ENCODE assay signal across 11 mouse cellular contexts in the genomic region with DNA sequence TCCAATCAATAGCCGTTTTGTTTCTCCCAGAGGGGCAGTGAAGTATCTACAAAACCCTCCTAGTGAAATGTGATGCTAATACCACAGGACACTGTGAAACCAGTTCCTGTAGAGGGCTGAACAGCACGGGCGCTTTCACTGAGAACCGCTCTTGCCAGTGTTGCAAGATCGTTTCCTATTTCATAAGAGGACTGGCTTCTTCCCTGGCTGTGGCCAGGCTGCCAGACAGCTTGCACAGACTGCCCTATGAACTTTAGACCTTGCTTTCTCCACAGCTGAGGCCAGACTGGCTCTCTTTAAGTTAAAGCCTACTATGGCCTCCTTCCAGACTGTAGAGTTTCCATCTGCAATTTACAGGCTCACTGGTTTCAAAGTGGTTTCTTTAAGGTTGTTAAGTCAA.
DNase-seq lines count a peak whose midpoint lies in the region; ATAC-seq and TF ChIP-seq lines count a peak whose summit lies in the region.
"Had no signal": no experiment of that assay in that cellular context is flagged by ENCODE, and none has a peak within 500 bp of the region (broad histone marks: within the 10 kb centered on the region; RNA-seq: fewer than 3 reads in every experiment).

No protein-coding gene starts in this region.

- intact Hi-C loops in gastrocnemius, adult 2 months (cut with DNase I) = no loop called here
- intact Hi-C loops in left cerebral cortex, postnatal 14 days (cut with DNase I) = no loop called here

- H3K4me1 ChIP-seq in hindbrain, embryonic 13.5 days (replicated peaks) = no peaks in the 10 kb centered on the region
- H3K4me1 ChIP-seq: heart, embryonic 15.5 days had no signal

- H3K9ac ChIP-seq in hindbrain, embryonic 13.5 days = no peak overlapping the region
- H3K9ac ChIP-seq: heart, embryonic 15.5 days had no signal

- H3K9me3 ChIP-seq in hindbrain, embryonic 13.5 days = no peaks in the 10 kb centered on the region
- H3K9me3 ChIP-seq: heart, embryonic 15.5 days; midbrain, embryonic 10.5 days had no signal

- H3K27ac ChIP-seq in gastrocnemius, adult 2 months = no peak overlapping the region
- no peak overlapping the region for H3K27ac ChIP-seq in hindbrain, embryonic 13.5 days
- H3K27ac ChIP-seq: heart, embryonic 15.5 days; midbrain, embryonic 10.5 days had no signal

- no peak overlapping the region for H3K4me3 ChIP-seq in gastrocnemius, adult 2 months
- no peak overlapping the region for H3K4me3 ChIP-seq in hindbrain, embryonic 13.5 days
- H3K4me3 ChIP-seq: heart, embryonic 15.5 days; midbrain, embryonic 10.5 days had no signal

- H3K36me3 ChIP-seq in hindbrain, embryonic 13.5 days = no peaks in the 10 kb centered on the region
- H3K36me3 ChIP-seq: heart, embryonic 15.5 days; midbrain, embryonic 10.5 days had no signal

- H3K4me2 ChIP-seq in hindbrain, embryonic 13.5 days = no peak overlapping the region
- H3K4me2 ChIP-seq: heart, embryonic 15.5 days had no signal

- H3K27me3 ChIP-seq in hindbrain, embryonic 13.5 days = no peaks in the 10 kb centered on the region
- H3K27me3 ChIP-seq: CH12.LX; heart, embryonic 15.5 days had no signal

- TF ChIP-seq CTCF in gastrocnemius, adult 2 months (IDR thresholded peaks at IDR 0.05) = no peak

- ATAC-seq in hematopoietic stem cell, adult 5-6 weeks (replicated peaks in 1 of 2; ENCODE audit: insufficient read depth in 1 of 2, low FRiP score in 2 of 2, low TSS enrichment in 1 of 2, low read depth in 1 of 2, poor library complexity in 2 of 2, severe bottlenecking in 2 of 2) = peak; percentile 73 to 85; a peak in 3 of 4 replicates
- ATAC-seq in hindbrain, embryonic 13.5 days (ENCODE audit: low FRiP score) = no peak

- DNase-seq in gastrocnemius, adult 2 months = peak; percentile 25
- DNase-seq in gastrocnemius, postnatal 10 days = no peak
- peak; percentile 17 for DNase-seq in 3T3-L1 (ENCODE audit: low read depth, low spot score)
- peak; percentile 59 to 67 for DNase-seq in lung, adult 18-20 months
- no peak for DNase-seq in left cerebral cortex, postnatal 14 days (ENCODE audit: low spot score in 2 of 2)
- no peak for DNase-seq in cerebellum, adult 18-20 months

- 87% methylated on average over 5 of the region's 5 CpGs for WGBS in hindbrain, embryonic 13.5 days

Comparison
In these comparisons a context has a peak if more than half of its experiments do, and no peak if none do; other contexts are left out.
1. DNase-seq: peak in gastrocnemius, adult 2 months (single experiment), 3T3-L1 (single experiment) and lung, adult 18-20 months (2 of 2); none in gastrocnemius, postnatal 10 days (single experiment), left cerebral cortex, postnatal 14 days (0 of 2) and cerebellum, adult 18-20 months (0 of 2).